Mouse (Mus musculus) left cerebral cortex, adult 9 months (tissue): Measurements from ENCODE around the gene Fam160b1.

Experiments
- DNase-seq, 2 experiments: peaks; one replicate each; pipeline ENCODE4 v3.0.0; 2022; ENCODE audit warnings: low spot score in 2 of 2

The Fam160b1 gene

GRCm38 (mm10) chr19:57366626-57367025 lies 6.1 kb downstream of the Fam160b1 start:
- no peak for DNase-seq

- no peak for DNase-seq
These were observed 6.7 kb downstream of the Fam160b1 start for GRCm38 (mm10) chr19:57367201-57367600.

GRCm38 (mm10) chr19:57367849-57368387 lies 7.4 kb downstream of the Fam160b1 start:
- no peak for DNase-seq

- DNase-seq: peak in 1 of 2 experiments; percentile 49
These were observed 12.9 kb downstream of the Fam160b1 start for GRCm38 (mm10) chr19:57373276-57373811.

GRCm38 (mm10) chr19:57375161-57375560 lies 14.7 kb downstream of the Fam160b1 start:
- DNase-seq: no peak

GRCm38 (mm10) chr19:57375746-57376145 lies 15.3 kb downstream of the Fam160b1 start:
- no peak for DNase-seq

GRCm38 (mm10) chr19:57377043-57377703 lies 16.7 kb downstream of the Fam160b1 start:
- DNase-seq: no peak

- no peak for DNase-seq
These were observed 25.8 kb downstream of the Fam160b1 start for GRCm38 (mm10) chr19:57386176-57386693.

- no peak for DNase-seq
These were observed 31.1 kb downstream of the Fam160b1 start for GRCm38 (mm10) chr19:57391545-57391944.

GRCm38 (mm10) chr19:57393357-57393957 lies 33.0 kb downstream of the Fam160b1 start:
- no peak for DNase-seq

GRCm38 (mm10) chr19:57396609-57397008 lies 36.1 kb downstream of the Fam160b1 start:
- no peak for DNase-seq

- no peak for DNase-seq
These were observed 41.9 kb downstream of the Fam160b1 start for GRCm38 (mm10) chr19:57402364-57402763.

GRCm38 (mm10) chr19:57403700-57404501 lies 43.4 kb downstream of the Fam160b1 start:
- DNase-seq: peak in 1 of 2 experiments; percentile 64

GRCm38 (mm10) chr19:57404502-57404848 lies 44.0 kb downstream of the Fam160b1 start:
- DNase-seq: peak in 1 of 2 experiments; percentile 22

GRCm38 (mm10) chr19:57407947-57408346 lies 47.5 kb downstream of the Fam160b1 start:
- no peak for DNase-seq

GRCm38 (mm10) chr19:57411375-57412196 lies 51.1 kb downstream of the Fam160b1 start:
- peak in 1 of 2 experiments; percentile 20 for DNase-seq

GRCm38 (mm10) chr19:57413170-57413569 lies 52.7 kb downstream of the Fam160b1 start:
- DNase-seq: no peak

- no peak for DNase-seq
These were observed 53.4 kb downstream of the Fam160b1 start for GRCm38 (mm10) chr19:57413918-57414317.

- peak in 1 of 2 experiments; percentile 41 for DNase-seq
These were observed 54.7 kb downstream of the Fam160b1 start for GRCm38 (mm10) chr19:57415031-57415807.
